Mouse (Mus musculus) bone marrow macrophage, adult 2 months (primary cell): ENCODE data around the gene Sp6.

Experiments
- CTCF ChIP-seq: IDR thresholded peaks from 2 replicates; pipeline ENCODE4 v1.5.1; 2012; ENCODE audit warnings: low read depth, mild to moderate bottlenecking, low read length, moderate library complexity
- POLR2A ChIP-seq: IDR thresholded peaks from 2 replicates; pipeline ENCODE4 v1.6.1; 2012; ENCODE audit warnings: mild to moderate bottlenecking, low read depth, low read length, borderline replicate concordance

DNA sequence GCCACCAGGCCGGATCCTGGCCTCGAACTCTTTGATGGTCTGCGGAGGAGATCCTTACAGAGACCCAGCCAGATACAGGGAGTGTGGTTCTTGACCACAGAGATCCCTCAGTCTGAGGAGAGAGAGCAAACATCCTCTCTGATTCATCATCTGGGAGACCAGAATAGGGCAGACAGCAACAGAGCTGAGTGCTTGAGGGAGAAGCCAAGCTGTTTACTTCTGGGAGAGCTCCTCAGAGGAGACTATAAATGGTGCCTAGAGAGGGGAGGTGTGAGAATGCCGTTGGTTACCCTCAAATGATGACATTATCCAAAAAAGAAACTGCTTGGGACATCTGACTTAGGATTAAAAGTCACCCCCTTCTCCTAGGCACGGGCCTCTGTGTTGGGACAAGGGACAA lies 21.7 kb upstream of the Sp6 start:
- TF ChIP-seq CTCF (no peak), POLR2A (no peak)
